Mouse (Mus musculus) adipocyte (in vitro differentiated cells): Measurements from ENCODE around the gene Olfr1428.
"Not testable (repeated sequence)": the region's sequence is repeated elsewhere in the genome, so short reads cannot be mapped to it uniquely, and the experiment has no call there.

Experiments
- DNase-seq: peaks from one replicate; pipeline ENCODE4 v3.0.0-alpha.2; 2016; ENCODE audit warnings: low spot score

Olfr1428 gene

GRCm38 (mm10) chr19:12115797-12116196 is at the start of gene Olfr1428:
Gene Olfr1428, minus strand, starts transcription at chr19:12115897.
- no peak for DNase-seq

- DNase-seq = no peak
Observed at GRCm38 (mm10) chr19:12145452-12145851, 29.8 kb upstream of the Olfr1428 start.

- DNase-seq = no peak
Observed at GRCm38 (mm10) chr19:12143356-12143755, 27.7 kb upstream of the Olfr1428 start.

- peak; percentile 62 for DNase-seq
Observed at GRCm38 (mm10) chr19:12134289-12134688, 18.6 kb upstream of the Olfr1428 start.

GRCm38 (mm10) chr19:12123103-12123502 is 7.4 kb upstream of the Olfr1428 start, which contains the start of gene Olfr76:
Gene Olfr76, minus strand, starts transcription at chr19:12123203.
- no peak for DNase-seq

GRCm38 (mm10) chr19:12116464-12116863 is 767 bp upstream of the Olfr1428 start:
- no peak for DNase-seq

GRCm38 (mm10) chr19:12113807-12114206 is 1.9 kb downstream of the Olfr1428 start:
- DNase-seq = no peak

- DNase-seq = no peak
Observed at GRCm38 (mm10) chr19:12104541-12104940, 11.2 kb downstream of the Olfr1428 start.

GRCm38 (mm10) chr19:12103234-12103633 is 12.5 kb downstream of the Olfr1428 start, which contains the start of gene Olfr1427:
Gene Olfr1427, minus strand, starts transcription at chr19:12103334.
- no peak for DNase-seq

- no peak for DNase-seq
Observed at GRCm38 (mm10) chr19:12091913-12092312, 23.8 kb downstream of the Olfr1428 start, which contains the start of gene Olfr1426. Gene Olfr1426, minus strand, starts transcription at chr19:12092013.

- not testable (repeated sequence) for DNase-seq
Observed at GRCm38 (mm10) chr19:12077631-12078030, 38.1 kb downstream of the Olfr1428 start, which contains the start of gene Olfr1425. Gene Olfr1425, minus strand, starts transcription at chr19:12077731.

- not testable (repeated sequence) for DNase-seq
Observed at GRCm38 (mm10) chr19:12069546-12069945, 46.2 kb downstream of the Olfr1428 start.

- not testable (repeated sequence) for DNase-seq
Observed at GRCm38 (mm10) chr19:12067806-12068205, 47.9 kb downstream of the Olfr1428 start.

- DNase-seq = not testable (repeated sequence)
Observed at GRCm38 (mm10) chr19:12062582-12062981, 53.1 kb downstream of the Olfr1428 start, which contains the start of gene Olfr1424. Gene Olfr1424, minus strand, starts transcription at chr19:12062682.
